Mouse (Mus musculus) forebrain, embryonic 12.5 days (tissue): Measurements from ENCODE around the gene Plcg1. TPM values are rescaled to one million over a fixed set of nuclear protein-coding genes. Genes with fewer than 3 reads are reported as not detected.

ENCODE experiments used
- ATAC-seq: fragments of 200-750 bp; cut with Nextera tagmentation; 2 replicates; pipeline ENCODE4 v1.8.0; 2017; ENCODE audit warnings: moderate TSS enrichment; ENCODE audit not compliant: low FRiP score
- H3K27ac ChIP-seq: fragments of 300-500 bp; sonication (generic); 2 replicates; pipeline ENCODE4 v1.5.1; 2016; ENCODE audit warnings: mild to moderate bottlenecking
- H3K27me3 ChIP-seq: fragments of 300-500 bp; sonication (generic); 2 replicates; pipeline ENCODE4 v1.6.1; 2016; ENCODE audit warnings: mild to moderate bottlenecking
- H3K36me3 ChIP-seq: fragments of 300-500 bp; sonication (generic); replicated peaks from 2 replicates; pipeline ENCODE4 v1.6.1; 2016; ENCODE audit warnings: mild to moderate bottlenecking
- H3K4me1 ChIP-seq: fragments of 300-500 bp; sonication (generic); 2 replicates; pipeline ENCODE4 v1.6.1; 2016
- H3K4me2 ChIP-seq: fragments of 300-500 bp; sonication (generic); 2 replicates; pipeline ENCODE4 v1.6.1; 2016; ENCODE audit warnings: mild to moderate bottlenecking, moderate library complexity
- H3K4me3 ChIP-seq: fragments of 300-500 bp; sonication (generic); replicated peaks from 2 replicates; pipeline ENCODE4 v1.5.1; 2016; ENCODE audit warnings: mild to moderate bottlenecking
- H3K9ac ChIP-seq: fragments of 300-500 bp; sonication (generic); 2 replicates; pipeline ENCODE4 v1.6.1; 2016; ENCODE audit warnings: mild to moderate bottlenecking
- H3K9me3 ChIP-seq: fragments of 300-500 bp; sonication (generic); 2 replicates; pipeline ENCODE4 v1.6.1; 2016
- WGBS: fragments of 180-500 bp; shearing (Covaris S2); methylation state at CpG from one replicate; pipeline ENCODE4 v1.1.7; 2016; 5-methylcytosine and 5-hydroxymethylcytosine counted together
- polyA plus RNA-seq: library from polyadenylated mRNA; unstranded; fragments of >200 nt; fragmentation: Nextera tagmentation; extraction: Ambion mirVana; gene quantifications from 2 replicates; pipeline ENCODE4 v1.2.1, GENCODE M21; 2016

Plcg1 gene
- polyA plus RNA-seq, 1 experiment from 2014 or later, result 100 TPM

DNA sequence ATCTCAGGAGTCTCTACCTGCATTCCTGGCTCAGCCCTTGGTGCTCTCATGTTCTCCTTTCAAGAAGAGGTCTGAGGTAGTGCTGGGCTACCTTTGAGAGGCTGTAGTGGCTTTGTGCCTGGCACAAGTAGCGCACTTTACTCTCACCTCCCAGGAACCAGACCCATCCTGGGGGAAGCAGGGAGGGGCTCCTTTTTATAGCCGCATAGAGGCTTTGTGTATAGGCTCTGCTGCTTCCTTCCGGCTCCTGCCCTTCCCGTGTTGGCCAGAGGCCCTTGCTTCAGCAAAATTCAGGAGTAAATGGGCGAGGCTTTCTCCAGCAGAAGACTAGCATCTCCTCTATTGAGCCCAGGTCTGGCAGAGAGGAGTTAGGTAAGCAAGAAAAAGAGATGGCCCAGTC is 7.3 kb downstream of the Plcg1 start:
- Histone ChIP-seq H3K36me3 (peaks cover 61% of the 10 kb centered on the region), H3K27ac (no peak overlapping the region), H3K9ac (no peak overlapping the region), H3K9me3 (no peaks in the 10 kb centered on the region), H3K27me3 (no peaks in the 10 kb centered on the region), H3K4me2 (no peak overlapping the region), H3K4me3 (no peak overlapping the region), H3K4me1 (peaks cover 71% of the 10 kb centered on the region)
- ATAC-seq, result no peak
- 79% methylated on average over 5 of the region's 5 CpGs for WGBS

DNA sequence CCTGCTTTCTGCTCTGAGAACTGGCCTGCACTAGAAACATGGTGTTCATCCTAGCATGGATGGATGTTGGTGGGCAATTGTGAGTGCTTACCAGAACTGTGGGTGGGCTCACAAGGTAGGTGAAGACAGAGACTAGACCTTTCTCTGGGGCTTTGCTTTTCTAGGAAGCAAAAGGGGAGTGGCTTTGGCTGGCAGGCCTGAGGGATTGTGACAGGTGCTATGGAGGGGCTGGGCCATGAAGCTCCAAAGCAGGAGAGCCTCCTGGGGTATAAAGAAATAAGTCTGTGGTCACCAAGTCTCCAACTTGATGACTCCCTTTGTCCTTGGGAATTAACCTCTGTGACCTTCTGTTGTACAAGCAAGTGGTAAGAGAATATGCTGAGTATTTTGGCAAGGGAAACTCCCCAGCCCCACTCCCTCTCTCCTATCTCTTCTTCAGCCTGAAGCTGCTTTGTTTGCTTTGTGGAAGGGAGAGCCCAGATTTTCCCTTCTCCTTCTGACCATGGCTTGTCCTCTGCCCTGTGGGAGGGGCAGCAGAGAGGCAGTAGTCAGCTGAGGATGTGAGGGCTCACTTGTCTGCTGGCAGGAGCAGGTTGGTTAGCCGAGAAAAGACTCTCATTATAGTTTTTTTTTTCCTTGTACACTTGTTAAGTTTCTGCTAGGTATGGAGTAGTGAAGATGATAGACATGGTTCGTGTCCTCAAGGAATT is 8.7 kb downstream of the Plcg1 start:
- peaks cover 49% of the 10 kb centered on the region for H3K36me3 ChIP-seq
- H3K4me3 ChIP-seq, result no peak overlapping the region
- H3K27me3 ChIP-seq, result no peaks in the 10 kb centered on the region
- WGBS, result 57% methylated on average over 2 of the region's 2 CpGs
- peak; percentile 24; the same call in 1 of the 2 replicates for ATAC-seq
- no peak overlapping the region for H3K9ac ChIP-seq
- H3K4me1 ChIP-seq, result peaks cover 57% of the 10 kb centered on the region
- no peaks in the 10 kb centered on the region for H3K9me3 ChIP-seq
- H3K27ac ChIP-seq, result 0 out of 2 replicates have a peak overlapping the region, but pooled peaks have one; percentile 46
- no peak overlapping the region for H3K4me2 ChIP-seq

DNA sequence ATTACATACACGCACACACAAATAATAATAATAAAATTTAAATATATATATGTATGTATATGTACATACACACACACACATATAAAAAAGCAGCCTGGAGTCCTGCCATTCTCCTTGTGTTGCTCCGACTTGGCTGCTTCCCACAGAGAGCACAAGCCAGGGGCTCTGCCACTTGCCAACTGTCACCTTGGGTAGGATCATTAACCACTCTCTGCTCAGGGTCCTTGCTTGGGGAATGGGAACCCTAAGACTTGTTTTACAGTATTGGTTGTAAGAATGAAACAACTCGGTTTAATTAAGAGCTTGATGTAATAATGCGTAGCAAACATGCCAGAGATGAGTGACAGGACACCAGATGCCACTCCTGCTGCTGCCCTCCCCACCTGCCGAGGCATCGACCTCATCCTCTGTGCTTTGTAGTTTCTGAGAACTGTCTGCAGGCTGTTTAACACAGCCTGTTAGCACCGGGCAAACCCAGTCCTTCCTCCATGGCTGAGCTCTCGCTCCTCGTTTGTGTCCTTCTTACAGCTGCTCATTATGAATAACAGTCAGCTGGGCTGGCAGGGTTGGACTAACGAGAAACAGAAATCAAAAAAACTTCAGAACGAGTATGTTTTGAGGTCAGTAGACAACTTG is 9.5 kb downstream of the Plcg1 start:
- Histone ChIP-seq H3K9me3 (no peaks in the 10 kb centered on the region), H3K36me3 (peaks cover 41% of the 10 kb centered on the region), H3K4me2 (no peak overlapping the region), H3K27me3 (no peaks in the 10 kb centered on the region), H3K27ac (peak overlapping the region; percentile 59), H3K4me3 (no peak overlapping the region), H3K9ac (no peak overlapping the region), H3K4me1 (peaks cover 49% of the 10 kb centered on the region)
- WGBS, result 56% methylated on average over 11 of the region's 11 CpGs
- peak; percentile 59; the same call in 1 of the 2 replicates for ATAC-seq

DNA sequence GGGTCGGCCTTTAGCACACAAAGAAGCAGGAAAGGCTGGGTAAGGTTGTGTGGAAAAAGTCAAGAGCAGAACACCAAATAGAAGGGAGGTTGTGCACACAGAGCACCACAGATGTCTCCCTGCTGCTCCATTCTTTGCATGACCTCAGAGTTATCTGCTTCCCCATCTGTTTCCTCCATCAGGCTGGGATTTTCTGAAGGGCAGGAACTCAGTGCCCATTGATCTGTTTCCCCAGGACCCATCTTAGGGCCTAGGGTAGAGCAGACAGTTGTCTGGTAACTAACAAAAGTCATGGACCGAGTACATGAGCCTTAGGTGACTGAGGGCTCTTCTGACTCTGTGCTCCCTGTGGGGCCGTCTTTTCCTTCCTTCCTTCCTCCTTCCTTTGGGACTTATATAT is 10.5 kb downstream of the Plcg1 start:
- 83% methylated on average over 3 of the region's 3 CpGs for WGBS

DNA sequence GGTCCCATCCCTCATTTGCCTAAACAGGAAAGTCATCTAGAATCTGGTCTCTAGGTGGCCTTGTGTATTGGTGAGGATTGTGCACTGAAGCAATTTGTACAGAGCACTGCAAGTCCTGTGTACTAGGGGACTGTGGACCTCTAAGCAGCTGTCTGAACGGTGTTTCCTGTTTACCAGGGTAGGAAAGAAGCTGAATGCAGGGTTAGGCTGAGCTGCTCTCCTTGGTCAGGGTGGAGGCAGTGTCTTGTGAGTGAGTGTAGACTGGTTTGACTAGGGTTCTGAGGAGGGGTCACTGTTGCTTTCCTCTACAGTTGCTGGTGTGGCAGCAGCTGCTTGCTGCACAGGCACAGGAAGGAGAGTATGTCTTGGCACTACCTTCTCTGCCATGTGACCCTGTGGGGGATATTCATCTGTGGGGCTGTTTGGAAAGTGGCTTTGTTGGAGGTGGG is 11.1 kb downstream of the Plcg1 start:
- H3K4me1 ChIP-seq, result peaks cover 42% of the 10 kb centered on the region
- H3K27me3 ChIP-seq, result no peaks in the 10 kb centered on the region
- peaks cover 41% of the 10 kb centered on the region for H3K36me3 ChIP-seq
- H3K9ac ChIP-seq, result no peak overlapping the region
- H3K4me2 ChIP-seq, result no peak overlapping the region
- WGBS, result 88% methylated on average over 1 of the region's 1 CpGs
- no peak overlapping the region for H3K4me3 ChIP-seq
- no peaks in the 10 kb centered on the region for H3K9me3 ChIP-seq
- no peak for ATAC-seq
- no peak overlapping the region; the same call in 1 of the 2 replicates for H3K27ac ChIP-seq

More for the DNA sequence above, 10.5 kb downstream of the Plcg1 start:
- peaks cover 41% of the 10 kb centered on the region for H3K36me3 ChIP-seq
- H3K27me3 ChIP-seq, result no peaks in the 10 kb centered on the region
- no peak overlapping the region for H3K4me3 ChIP-seq
- no peak overlapping the region for H3K4me2 ChIP-seq
- no peak for ATAC-seq
- no peak overlapping the region for H3K9ac ChIP-seq
- 0 out of 2 replicates have a peak overlapping the region, but pooled peaks have one; percentile 21 for H3K27ac ChIP-seq
- H3K9me3 ChIP-seq, result no peaks in the 10 kb centered on the region
- H3K4me1 ChIP-seq, result peaks cover 42% of the 10 kb centered on the region

DNA sequence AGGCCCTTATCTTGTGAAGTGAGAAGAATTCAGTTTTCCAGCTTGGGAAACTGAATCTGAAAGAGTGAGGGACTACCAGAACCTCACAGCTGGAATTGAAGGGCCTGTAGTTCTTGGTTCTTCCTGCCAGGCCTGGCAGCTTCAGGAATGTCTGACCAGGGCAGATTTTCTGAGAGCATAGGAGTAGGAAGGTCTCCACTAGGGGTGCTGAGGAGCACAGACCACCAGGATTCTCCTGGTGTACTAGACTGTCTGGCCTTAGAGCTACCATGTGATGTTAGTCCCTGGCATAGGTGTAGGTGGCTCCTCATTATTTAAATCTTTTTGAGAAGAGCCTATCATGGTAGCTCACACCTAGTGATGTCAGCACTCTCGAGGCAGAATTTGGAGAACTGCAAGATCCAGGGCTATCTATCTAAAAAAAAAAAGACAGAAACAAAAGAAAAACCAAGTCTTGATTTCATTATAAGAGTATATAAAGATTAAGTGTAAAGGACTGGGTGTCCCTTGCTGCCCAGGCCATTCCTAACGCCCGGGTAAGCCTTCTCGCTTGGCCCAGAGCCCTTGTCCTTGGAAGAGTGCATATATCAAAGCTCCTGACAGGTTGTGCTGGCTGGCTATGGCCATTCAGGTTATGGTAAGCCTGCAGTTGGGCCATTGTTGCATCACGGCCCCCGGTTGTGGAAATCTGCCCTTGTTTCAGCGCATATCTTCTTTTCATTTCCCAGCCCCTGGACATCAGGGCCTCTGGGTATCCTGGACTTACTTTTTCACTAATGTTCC is 13.1 kb downstream of the Plcg1 start:
- H3K36me3 ChIP-seq, result peaks cover 48% of the 10 kb centered on the region
- no peak for ATAC-seq

DNA sequence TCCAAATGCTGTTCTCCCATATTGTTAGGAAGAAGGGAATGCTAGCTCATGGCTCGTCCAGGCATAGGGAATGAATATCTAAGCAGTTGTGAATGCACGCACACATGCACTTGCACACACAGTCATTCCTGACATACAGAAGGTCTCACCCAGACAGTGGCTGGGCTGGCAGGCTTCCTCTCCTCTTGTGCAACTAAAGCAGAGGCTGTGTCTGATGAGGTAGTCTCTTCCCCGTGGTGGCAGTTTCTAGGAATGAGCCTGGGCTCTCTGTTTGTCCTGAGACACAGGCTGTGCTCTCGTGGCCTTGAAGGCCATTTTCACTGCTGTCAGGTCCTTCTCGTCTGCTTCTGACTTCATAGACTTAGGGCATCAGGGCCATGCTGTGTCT is 13.7 kb downstream of the Plcg1 start:
- Histone ChIP-seq H3K4me3 (no peak overlapping the region), H3K4me2 (no peak overlapping the region), H3K9ac (no peak overlapping the region), H3K9me3 (no peaks in the 10 kb centered on the region), H3K36me3 (peaks cover 49% of the 10 kb centered on the region), H3K4me1 (peaks cover 20% of the 10 kb centered on the region), H3K27me3 (no peaks in the 10 kb centered on the region), H3K27ac (no peak overlapping the region)
- WGBS, result 90% methylated on average over 5 of the region's 5 CpGs
- no peak for ATAC-seq

More for the DNA sequence above, 13.1 kb downstream of the Plcg1 start:
- Histone ChIP-seq H3K9me3 (no peaks in the 10 kb centered on the region), H3K27me3 (no peaks in the 10 kb centered on the region), H3K9ac (no peak overlapping the region), H3K27ac (no peak overlapping the region), H3K4me1 (peaks cover 25% of the 10 kb centered on the region), H3K4me2 (no peak overlapping the region), H3K4me3 (no peak overlapping the region)
- 92% methylated on average over 7 of the region's 7 CpGs for whole genome bisulfite sequencing

DNA sequence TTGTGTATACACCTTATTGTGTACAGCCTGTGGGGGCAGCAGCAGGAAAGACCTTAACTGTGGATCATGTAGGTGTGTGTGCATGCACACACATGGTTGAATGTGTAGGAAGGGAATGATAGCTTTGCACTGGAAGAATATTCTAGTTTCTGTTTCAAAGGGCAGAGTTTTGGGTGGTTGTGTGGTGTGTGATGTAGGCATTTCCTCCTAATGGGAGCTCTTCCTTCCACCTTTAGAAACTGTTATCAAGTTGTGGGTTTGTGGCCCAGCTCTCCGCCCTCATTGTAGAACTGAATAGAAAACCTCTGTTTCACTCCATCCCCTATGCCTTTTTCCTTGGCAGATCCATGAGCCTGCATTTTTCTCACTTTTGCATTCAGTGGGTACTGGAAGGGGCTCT is 14.4 kb downstream of the Plcg1 start:
- H3K27ac ChIP-seq, result no peak overlapping the region
- no peak overlapping the region for H3K9ac ChIP-seq
- no peaks in the 10 kb centered on the region for H3K9me3 ChIP-seq
- no peak overlapping the region for H3K4me2 ChIP-seq
- no peaks in the 10 kb centered on the region for H3K27me3 ChIP-seq
- no peak overlapping the region for H3K4me3 ChIP-seq
- ATAC-seq, result no peak
- peaks cover 13% of the 10 kb centered on the region for H3K4me1 ChIP-seq
- peaks cover 53% of the 10 kb centered on the region for H3K36me3 ChIP-seq
- 100% methylated on average over 1 of the region's 1 CpGs for WGBS

DNA sequence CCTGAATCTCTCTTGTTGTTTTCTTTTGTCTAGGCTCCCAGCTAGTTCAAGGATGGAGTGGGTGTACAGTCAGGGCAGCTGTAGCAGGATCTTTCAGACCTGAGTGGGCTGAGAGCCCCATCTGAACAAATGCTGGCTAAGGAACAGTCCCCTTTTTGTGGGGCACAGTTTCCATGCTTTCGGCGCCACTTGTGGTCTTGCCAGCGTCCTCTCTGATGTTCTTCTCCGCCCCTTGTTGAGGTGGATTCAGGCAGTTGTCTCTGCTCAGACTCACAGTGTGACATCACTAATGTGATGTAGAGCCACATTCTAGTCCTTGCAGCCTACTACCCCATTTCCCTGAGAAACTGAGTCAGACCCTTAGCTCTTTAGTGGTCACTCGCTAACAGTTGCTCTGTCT is 15.5 kb downstream of the Plcg1 start:
- Histone ChIP-seq H3K36me3 (peaks cover 65% of the 10 kb centered on the region), H3K27ac (no peak overlapping the region), H3K27me3 (no peaks in the 10 kb centered on the region), H3K9ac (no peak overlapping the region), H3K4me3 (no peak overlapping the region), H3K4me1 (peaks cover 1% of the 10 kb centered on the region; the same call in 1 of the 2 replicates), H3K9me3 (no peaks in the 10 kb centered on the region), H3K4me2 (no peak overlapping the region)
- WGBS, result 97% methylated on average over 5 of the region's 5 CpGs
- ATAC-seq, result no peak

DNA sequence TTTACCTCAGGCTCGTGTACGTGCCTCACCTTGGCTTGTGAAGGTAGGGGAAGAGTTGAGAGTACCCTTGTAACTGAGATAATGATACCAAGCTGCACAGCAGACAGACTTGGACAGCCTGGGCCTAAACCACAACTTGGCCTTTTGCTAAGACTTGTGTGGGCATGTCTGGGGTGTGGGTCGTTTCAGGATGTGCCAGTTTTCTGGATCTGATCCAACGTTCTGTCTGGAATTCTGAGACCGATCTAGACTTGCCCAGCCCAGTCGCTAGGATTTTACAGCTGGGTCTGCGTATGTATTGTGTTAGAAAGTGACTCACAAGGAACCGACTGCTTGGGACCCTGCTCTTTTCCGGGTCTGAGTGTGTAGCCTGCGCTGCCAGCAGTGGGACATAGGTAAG is 16.0 kb downstream of the Plcg1 start:
- 93% methylated on average over 10 of the region's 10 CpGs for WGBS
- ATAC-seq, result no peak

DNA sequence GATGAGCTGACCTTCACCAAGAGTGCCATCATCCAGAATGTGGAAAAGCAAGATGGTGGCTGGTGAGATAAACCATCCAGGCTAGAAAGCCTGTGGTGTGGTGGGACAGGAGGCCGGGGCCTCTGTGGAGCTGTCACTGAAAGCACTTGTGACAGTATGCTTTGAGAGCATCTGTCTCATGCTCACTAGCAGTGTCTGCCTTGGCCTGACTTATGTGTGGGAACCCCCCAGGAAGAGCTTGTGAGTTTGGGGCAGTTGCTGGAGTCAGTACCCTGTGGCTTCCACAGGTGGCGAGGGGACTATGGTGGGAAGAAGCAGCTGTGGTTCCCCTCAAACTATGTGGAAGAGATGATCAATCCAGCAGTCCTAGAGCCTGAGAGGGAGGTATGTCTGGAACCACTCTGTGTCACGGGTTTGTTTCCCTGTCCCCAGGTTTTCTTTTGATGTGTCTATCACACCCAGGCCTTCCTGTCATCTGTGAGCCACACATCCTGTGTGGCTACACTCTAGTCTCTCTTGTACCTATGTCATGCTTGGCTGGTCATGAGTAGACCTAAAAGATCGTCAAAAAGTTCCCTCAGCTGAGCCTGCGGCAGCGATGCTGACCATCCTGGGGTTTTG is 25.6 kb downstream of the Plcg1 start:
- 94% methylated on average over 6 of the region's 6 CpGs for WGBS
- ATAC-seq, result no peak
- Histone ChIP-seq H3K9ac (no peak overlapping the region), H3K4me2 (no peak overlapping the region), H3K9me3 (no peaks in the 10 kb centered on the region), H3K4me3 (no peak overlapping the region), H3K27me3 (no peaks in the 10 kb centered on the region), H3K4me1 (no peaks in the 10 kb centered on the region), H3K36me3 (peaks cover 99% of the 10 kb centered on the region), H3K27ac (no peak overlapping the region)

More for the DNA sequence above, 16.0 kb downstream of the Plcg1 start:
- Histone ChIP-seq H3K27me3 (no peaks in the 10 kb centered on the region), H3K9ac (no peak overlapping the region), H3K4me3 (no peak overlapping the region), H3K4me2 (no peak overlapping the region), H3K9me3 (no peaks in the 10 kb centered on the region), H3K4me1 (no peaks in the 10 kb centered on the region), H3K27ac (no peak overlapping the region), H3K36me3 (peaks cover 69% of the 10 kb centered on the region)
